Mouse (Mus musculus): ENCODE measurements around the gene Pax6. TPM values are rescaled to one million over a fixed set of nuclear protein-coding genes. Genes with fewer than 3 reads are reported as not detected.

Pax6 gene
- polyA plus RNA-seq, 1 experiment from 2014 or later = 0.37 TPM

DNA sequence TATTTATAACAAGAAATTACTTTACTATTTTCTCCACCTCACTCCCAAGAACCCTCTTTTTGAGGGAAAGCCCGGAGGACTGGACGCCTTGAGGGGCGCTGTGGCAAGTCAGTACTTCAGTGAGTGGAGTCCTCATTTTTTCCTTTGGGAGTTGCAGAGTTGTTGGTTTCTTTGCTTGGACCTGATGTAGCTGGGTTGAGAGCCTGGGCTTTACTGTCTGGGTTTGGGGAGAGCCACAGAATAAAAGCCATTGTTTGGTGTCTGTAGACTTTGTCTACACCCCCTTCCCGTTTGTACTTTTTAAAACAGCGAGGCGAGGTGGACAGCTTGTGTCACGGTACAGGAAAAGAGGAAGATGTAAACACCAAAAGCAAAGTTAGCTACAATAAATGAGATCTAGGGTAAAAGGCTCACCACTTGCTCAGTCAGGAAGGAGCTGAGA lies 10.2 kb downstream of the Pax6 start:
- WGBS (ENCODE audit: insufficient replicate concordance) = 2% methylated on average over 7 of the region's 7 CpGs
- ATAC-seq (replicated peaks; ENCODE audit: insufficient number of reproducible peaks, low FRiP score, low TSS enrichment) = no peak

DNA sequence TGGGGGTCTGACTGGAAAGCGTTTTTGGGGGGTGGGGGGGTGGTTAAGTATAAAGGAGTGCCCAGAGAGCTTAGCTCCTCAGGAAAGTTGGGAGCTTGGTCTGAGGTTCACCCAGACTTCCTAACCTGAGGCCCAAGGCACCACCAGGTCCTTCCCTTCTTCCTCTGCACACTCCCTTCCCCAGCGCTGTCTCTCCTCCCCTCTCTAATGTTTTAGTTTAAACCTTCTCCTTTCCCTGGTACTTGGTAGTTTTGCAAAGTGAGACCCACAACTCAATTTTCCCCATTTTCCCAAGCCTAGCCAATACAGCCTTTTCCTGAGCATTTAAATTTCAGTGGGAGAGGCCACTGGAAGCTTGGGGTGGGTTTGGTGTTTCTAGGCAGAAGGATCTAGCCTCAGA lies 10.6 kb downstream of the Pax6 start:
- Histone ChIP-seq H3K4me2 (no peak overlapping the region), H3K36me3 (ENCODE audit: control insufficient read depth, insufficient read depth, low read length) (no peaks in the 10 kb centered on the region), H3K9ac (ENCODE audit: low read depth, low read length) (no peak overlapping the region), H3K9me3 (replicated peaks; ENCODE audit: control insufficient read depth, low read length) (no peaks in the 10 kb centered on the region), H3K27ac (ENCODE audit: low read depth, low read length) (no peak overlapping the region), H3K27me3 (ENCODE audit: control insufficient read depth, insufficient read depth, low read length) (peaks cover 89% of the 10 kb centered on the region), H3K4me1 (ENCODE audit: control insufficient read depth, insufficient read depth, low read length) (peaks cover 12% of the 10 kb centered on the region), H3K4me3 (ENCODE audit: low read depth, low read length) (no peak overlapping the region)
- no peak for ATAC-seq (replicated peaks; ENCODE audit: insufficient number of reproducible peaks, low FRiP score, low TSS enrichment)
- WGBS (ENCODE audit: insufficient replicate concordance) = 0% methylated on average over 2 of the region's 2 CpGs

More for the DNA sequence above, 10.2 kb downstream of the Pax6 start:
- H3K9me3 ChIP-seq (replicated peaks; ENCODE audit: control insufficient read depth, low read length) = no peaks in the 10 kb centered on the region
- no peaks in the 10 kb centered on the region for H3K36me3 ChIP-seq (ENCODE audit: control insufficient read depth, insufficient read depth, low read length)
- no peak overlapping the region for H3K9ac ChIP-seq (ENCODE audit: low read depth, low read length)
- H3K4me3 ChIP-seq (ENCODE audit: low read depth, low read length) = no peak overlapping the region
- H3K4me1 ChIP-seq (ENCODE audit: control insufficient read depth, insufficient read depth, low read length) = peaks cover 16% of the 10 kb centered on the region
- H3K4me2 ChIP-seq = no peak overlapping the region
- no peak overlapping the region for H3K27ac ChIP-seq (ENCODE audit: low read depth, low read length)
- peaks cover 90% of the 10 kb centered on the region for H3K27me3 ChIP-seq (ENCODE audit: control insufficient read depth, insufficient read depth, low read length)

DNA sequence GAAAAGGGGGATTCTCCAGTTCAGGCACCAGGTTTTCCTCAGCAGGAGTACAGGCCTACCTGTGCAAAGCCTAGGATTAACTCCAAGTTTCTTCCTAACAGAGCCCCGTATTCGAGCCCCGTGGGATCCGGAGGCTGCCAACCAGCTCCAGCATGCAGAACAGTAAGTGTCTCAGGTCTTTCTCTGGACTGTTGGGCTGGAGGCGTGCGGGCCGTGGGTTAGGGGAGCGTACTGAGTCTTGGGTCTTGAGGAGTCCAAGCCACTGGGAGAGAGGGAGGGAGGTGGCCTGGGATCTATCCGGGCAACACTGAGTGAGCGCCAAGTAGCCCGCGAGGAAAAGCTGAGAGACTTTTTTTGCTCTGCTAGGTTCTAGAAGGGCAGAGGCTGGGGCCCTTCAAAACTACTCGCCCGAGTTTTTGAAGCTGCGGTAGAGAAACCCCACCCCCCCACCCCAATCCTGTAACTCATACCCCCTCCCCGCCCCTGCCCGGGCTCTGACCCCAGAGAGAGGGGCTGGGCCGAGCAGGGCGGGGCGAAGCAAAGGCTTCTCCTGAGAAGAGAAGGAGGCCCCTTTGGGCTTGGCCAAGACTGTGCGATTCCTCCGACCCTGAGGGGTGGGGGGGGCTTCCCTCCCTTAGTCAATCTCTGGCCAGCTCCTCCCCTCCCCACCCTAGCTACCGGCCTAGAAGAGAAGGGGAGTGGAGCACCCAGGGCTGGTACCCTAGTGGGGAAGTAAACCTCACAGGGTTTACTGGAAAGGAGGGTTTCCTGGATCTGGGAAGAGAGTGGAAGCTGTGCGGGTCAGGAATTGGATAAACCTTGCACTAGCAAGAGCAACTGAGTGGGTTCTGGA lies 11.7 kb downstream of the Pax6 start:
- 0 out of 2 replicates have a peak, but pooled peaks have one; percentile 31 for ATAC-seq (replicated peaks; ENCODE audit: insufficient number of reproducible peaks, low FRiP score, low TSS enrichment)
- Histone ChIP-seq H3K27me3 (ENCODE audit: control insufficient read depth, insufficient read depth, low read length) (peaks cover 88% of the 10 kb centered on the region), H3K27ac (ENCODE audit: low read depth, low read length) (no peak overlapping the region), H3K9ac (ENCODE audit: low read depth, low read length) (no peak overlapping the region), H3K4me2 (no peak overlapping the region), H3K36me3 (ENCODE audit: control insufficient read depth, insufficient read depth, low read length) (no peaks in the 10 kb centered on the region), H3K4me3 (ENCODE audit: low read depth, low read length) (no peak overlapping the region), H3K4me1 (ENCODE audit: control insufficient read depth, insufficient read depth, low read length) (peaks cover 10% of the 10 kb centered on the region; the same call in 1 of the 2 replicates), H3K9me3 (replicated peaks; ENCODE audit: control insufficient read depth, low read length) (no peaks in the 10 kb centered on the region)
- WGBS (ENCODE audit: insufficient replicate concordance) = 2% methylated on average over 21 of the region's 24 CpGs

DNA sequence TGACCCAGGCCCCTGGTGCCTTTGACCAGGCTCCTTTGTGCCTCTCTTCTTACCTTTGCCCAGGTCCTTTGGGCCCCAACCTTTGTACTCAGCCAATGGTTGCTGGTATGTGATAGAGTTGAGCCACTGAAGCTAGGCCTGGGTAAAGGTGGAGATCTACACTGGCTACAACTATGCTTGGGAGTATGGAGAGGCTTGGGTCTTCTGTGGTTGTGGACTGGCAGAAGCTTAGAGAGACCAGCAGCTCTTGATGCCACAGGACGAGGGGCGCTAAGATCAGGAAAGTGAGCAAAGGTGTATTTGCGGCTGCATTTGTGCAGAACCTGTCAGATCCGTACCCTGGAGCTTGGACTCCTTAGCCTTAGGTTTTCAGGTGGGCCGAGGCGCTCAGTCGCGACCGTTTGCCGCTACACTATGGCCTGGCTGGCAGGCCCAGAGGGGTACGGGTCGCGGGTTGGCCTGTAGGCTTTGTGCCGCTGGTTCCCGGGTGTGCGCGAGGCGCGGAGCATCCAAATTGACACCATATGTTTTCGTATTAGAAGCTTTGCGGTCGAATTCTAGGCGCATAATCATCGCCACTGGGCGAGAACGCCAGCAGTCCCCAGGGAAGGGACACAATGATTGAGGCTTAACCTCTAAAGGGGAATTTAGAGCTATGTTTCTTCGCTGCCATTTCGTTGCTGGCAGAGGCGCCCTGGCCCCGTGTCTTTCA lies 12.5 kb downstream of the Pax6 start:
- Histone ChIP-seq H3K36me3 (ENCODE audit: control insufficient read depth, insufficient read depth, low read length) (no peaks in the 10 kb centered on the region), H3K9ac (ENCODE audit: low read depth, low read length) (no peak overlapping the region), H3K4me3 (ENCODE audit: low read depth, low read length) (no peak overlapping the region), H3K27ac (ENCODE audit: low read depth, low read length) (no peak overlapping the region), H3K9me3 (replicated peaks; ENCODE audit: control insufficient read depth, low read length) (no peaks in the 10 kb centered on the region), H3K27me3 (ENCODE audit: control insufficient read depth, insufficient read depth, low read length) (peaks cover 88% of the 10 kb centered on the region), H3K4me1 (ENCODE audit: control insufficient read depth, insufficient read depth, low read length) (peaks cover 8% of the 10 kb centered on the region; the same call in 1 of the 2 replicates), H3K4me2 (no peak overlapping the region)
- WGBS (ENCODE audit: insufficient replicate concordance) = 3% methylated on average over 30 of the region's 30 CpGs
- no peak for ATAC-seq (replicated peaks; ENCODE audit: insufficient number of reproducible peaks, low FRiP score, low TSS enrichment)

DNA sequence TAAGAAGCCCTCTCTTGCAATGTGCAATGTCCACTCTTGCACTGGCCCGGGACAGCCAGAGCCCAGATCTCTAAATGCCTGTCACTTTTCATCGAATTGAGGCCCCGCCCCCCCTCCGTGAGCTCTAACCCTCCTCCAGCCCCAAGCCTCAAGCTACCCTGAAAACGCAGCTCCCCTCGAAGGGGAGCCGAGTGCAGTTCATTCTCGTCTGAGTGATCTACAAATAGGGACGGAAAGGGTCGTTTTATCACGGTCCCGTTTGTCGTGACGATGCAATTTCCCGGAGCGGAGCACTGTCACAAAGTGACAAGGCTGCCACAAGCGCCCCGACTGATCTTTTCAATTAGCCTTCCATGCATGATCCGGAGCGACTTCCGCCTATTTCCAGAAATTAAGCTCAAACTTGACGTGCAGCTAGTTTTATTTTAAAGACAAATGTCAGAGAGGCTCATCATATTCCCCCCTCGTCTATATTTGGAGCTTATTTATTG lies 13.4 kb downstream of the Pax6 start:
- Histone ChIP-seq H3K36me3 (ENCODE audit: control insufficient read depth, insufficient read depth, low read length) (no peaks in the 10 kb centered on the region), H3K27ac (ENCODE audit: low read depth, low read length) (no peak overlapping the region), H3K4me2 (peak overlapping the region; percentile 24), H3K9me3 (replicated peaks; ENCODE audit: control insufficient read depth, low read length) (no peaks in the 10 kb centered on the region), H3K4me3 (ENCODE audit: low read depth, low read length) (peak overlapping the region; percentile 22), H3K27me3 (ENCODE audit: control insufficient read depth, insufficient read depth, low read length) (peaks cover 89% of the 10 kb centered on the region), H3K9ac (ENCODE audit: low read depth, low read length) (no peak overlapping the region), H3K4me1 (ENCODE audit: control insufficient read depth, insufficient read depth, low read length) (peaks cover 6% of the 10 kb centered on the region; the same call in 1 of the 2 replicates)
- under 1% methylated on average over 23 of the region's 23 CpGs for WGBS (ENCODE audit: insufficient replicate concordance)
- ATAC-seq (replicated peaks; ENCODE audit: insufficient number of reproducible peaks, low FRiP score, low TSS enrichment) = no peak

DNA sequence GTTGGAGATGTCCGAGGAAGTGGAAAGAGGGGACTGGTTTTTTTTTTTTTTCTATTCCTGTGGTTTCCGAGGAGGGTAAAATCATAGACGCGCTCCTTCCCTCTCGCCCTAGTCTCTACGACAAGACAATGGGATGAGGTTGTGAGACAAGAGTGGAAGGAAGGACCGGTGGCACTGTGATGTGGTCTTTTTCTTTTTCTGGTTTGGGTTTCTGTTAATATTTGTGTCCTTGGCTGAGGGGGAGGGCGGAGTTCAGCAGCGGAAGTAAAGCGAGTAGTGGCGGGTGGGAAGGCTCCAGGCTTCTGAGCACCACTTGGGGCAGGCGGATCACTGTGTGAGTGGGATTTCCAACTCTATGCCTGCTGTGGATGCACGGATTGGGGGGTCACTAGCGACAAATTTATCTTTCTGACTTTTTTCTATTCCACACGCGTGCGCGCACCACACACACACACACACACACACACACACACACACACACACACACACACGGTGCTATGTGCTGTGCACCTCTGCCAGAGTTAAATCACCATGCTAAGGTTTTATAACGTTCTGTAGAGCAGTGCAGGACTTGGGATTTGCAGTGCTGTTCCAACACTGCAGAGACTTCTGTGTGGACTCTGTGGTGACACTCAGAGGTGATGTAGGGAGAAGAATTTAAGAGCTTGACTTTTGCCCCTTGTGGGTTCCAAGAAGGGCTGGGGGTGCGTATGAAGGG lies 14.1 kb downstream of the Pax6 start:
- H3K4me2 ChIP-seq = peak overlapping the region; percentile 24; the same call in 1 of the 2 replicates
- H3K27ac ChIP-seq (ENCODE audit: low read depth, low read length) = no peak overlapping the region
- peak overlapping the region; percentile 5; the same call in 1 of the 2 replicates for H3K4me3 ChIP-seq (ENCODE audit: low read depth, low read length)
- ATAC-seq (replicated peaks; ENCODE audit: insufficient number of reproducible peaks, low FRiP score, low TSS enrichment) = no peak
- peaks cover 89% of the 10 kb centered on the region for H3K27me3 ChIP-seq (ENCODE audit: control insufficient read depth, insufficient read depth, low read length)
- peaks cover 7% of the 10 kb centered on the region for H3K4me1 ChIP-seq (ENCODE audit: control insufficient read depth, insufficient read depth, low read length)
- WGBS (ENCODE audit: insufficient replicate concordance) = under 1% methylated on average over 21 of the region's 21 CpGs
- H3K9ac ChIP-seq (ENCODE audit: low read depth, low read length) = no peak overlapping the region
- H3K9me3 ChIP-seq (replicated peaks; ENCODE audit: control insufficient read depth, low read length) = no peaks in the 10 kb centered on the region
- H3K36me3 ChIP-seq (ENCODE audit: control insufficient read depth, insufficient read depth, low read length) = no peaks in the 10 kb centered on the region

DNA sequence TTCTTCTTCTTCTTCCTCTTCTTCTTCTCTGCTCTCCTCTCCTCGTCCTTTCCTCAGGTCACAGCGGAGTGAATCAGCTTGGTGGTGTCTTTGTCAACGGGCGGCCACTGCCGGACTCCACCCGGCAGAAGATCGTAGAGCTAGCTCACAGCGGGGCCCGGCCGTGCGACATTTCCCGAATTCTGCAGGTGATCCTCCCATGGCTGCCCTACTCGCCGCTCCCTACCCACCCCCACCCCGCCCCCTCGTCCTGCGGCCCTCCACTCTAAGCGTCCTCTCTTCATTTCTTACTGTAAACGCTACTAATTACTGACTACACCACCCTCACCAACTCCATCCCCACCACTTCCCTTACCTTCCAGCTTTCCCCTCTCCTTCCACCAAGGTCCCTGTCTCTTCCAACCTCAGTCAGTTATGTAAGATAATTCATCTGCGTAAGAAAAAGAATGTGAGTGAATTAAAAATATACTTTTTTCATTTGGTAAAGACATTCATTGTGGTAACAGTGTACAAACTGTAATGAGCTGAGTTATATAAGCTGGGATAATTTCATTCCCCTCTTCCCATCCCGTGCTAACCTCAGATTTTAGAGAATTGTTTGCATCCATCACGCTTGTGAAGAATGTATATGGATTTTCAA lies 15.2 kb downstream of the Pax6 start:
- Histone ChIP-seq H3K27me3 (ENCODE audit: control insufficient read depth, insufficient read depth, low read length) (peaks cover 93% of the 10 kb centered on the region), H3K4me2 (no peak overlapping the region), H3K36me3 (ENCODE audit: control insufficient read depth, insufficient read depth, low read length) (no peaks in the 10 kb centered on the region), H3K9ac (ENCODE audit: low read depth, low read length) (no peak overlapping the region), H3K4me3 (ENCODE audit: low read depth, low read length) (no peak overlapping the region), H3K4me1 (ENCODE audit: control insufficient read depth, insufficient read depth, low read length) (peaks cover 10% of the 10 kb centered on the region), H3K9me3 (replicated peaks; ENCODE audit: control insufficient read depth, low read length) (no peaks in the 10 kb centered on the region), H3K27ac (ENCODE audit: low read depth, low read length) (no peak overlapping the region)
- 2% methylated on average over 22 of the region's 22 CpGs for WGBS (ENCODE audit: insufficient replicate concordance)
- ATAC-seq (replicated peaks; ENCODE audit: insufficient number of reproducible peaks, low FRiP score, low TSS enrichment) = no peak
